Mouse (Mus musculus) lung, postnatal 36 days (tissue): ENCODE measurements at regions not wholly inside any gene's neighbourhood (a gene's known extent, or its start where the extent isn't known, plus 50 kb on each side); places are given as distances from the start of the nearest gene placed in this dataset.
A peak's percentile ranks its signal among the peaks of the same experiment; 100 is the strongest.

Source experiments
- DNase-seq: peaks from one replicate; pipeline ENCODE4 v3.0.0; 2022; ENCODE audit warnings: mixed read lengths

GRCm38 (mm10) chr10:23052480-23053378, 232.8 kb upstream of the Tcf21 start:
- peak; percentile 64 for DNase-seq

- DNase-seq = no peak
These were observed 224.5 kb upstream of the Tcf21 start for GRCm38 (mm10) chr10:23044466-23044865.

- peak; percentile 14 for DNase-seq
These were observed 211.6 kb upstream of the Tcf21 start for GRCm38 (mm10) chr10:23031491-23032126.

GRCm38 (mm10) chr10:23027961-23028360, 208.0 kb upstream of the Tcf21 start:
- peak; percentile 36 for DNase-seq

GRCm38 (mm10) chr10:23017151-23017678, 197.2 kb upstream of the Tcf21 start:
- DNase-seq = no peak

- DNase-seq = peak; percentile 30
These were observed 196.1 kb upstream of the Tcf21 start for GRCm38 (mm10) chr10:23015935-23016694.

GRCm38 (mm10) chr10:23010715-23011114, 190.7 kb upstream of the Tcf21 start:
- DNase-seq = no peak

GRCm38 (mm10) chr10:23010201-23010600, 190.2 kb upstream of the Tcf21 start:
- no peak for DNase-seq

GRCm38 (mm10) chr10:23004768-23005167, 184.8 kb upstream of the Tcf21 start:
- no peak for DNase-seq

- no peak for DNase-seq
These were observed 183.7 kb upstream of the Tcf21 start for GRCm38 (mm10) chr10:23003686-23004085.

- no peak for DNase-seq
These were observed 178.6 kb upstream of the Tcf21 start for GRCm38 (mm10) chr10:22998561-22998960.

- no peak for DNase-seq
These were observed 177.6 kb upstream of the Tcf21 start for GRCm38 (mm10) chr10:22997571-22997970.

GRCm38 (mm10) chr10:22993158-22993557, 173.2 kb upstream of the Tcf21 start:
- no peak for DNase-seq

- DNase-seq = peak; percentile 28
These were observed 161.8 kb upstream of the Tcf21 start for GRCm38 (mm10) chr10:22981798-22982197.

GRCm38 (mm10) chr10:22978442-22978841, 158.5 kb upstream of the Tcf21 start:
- DNase-seq = no peak

- no peak for DNase-seq
These were observed 137.0 kb upstream of the Tcf21 start for GRCm38 (mm10) chr10:22956956-22957355.

- no peak for DNase-seq
These were observed 133.3 kb upstream of the Tcf21 start for GRCm38 (mm10) chr10:22953283-22953682.

GRCm38 (mm10) chr10:22944247-22944646, 124.3 kb upstream of the Tcf21 start:
- no peak for DNase-seq

- DNase-seq = peak; percentile 61
These were observed 108.0 kb upstream of the Tcf21 start for GRCm38 (mm10) chr10:22927977-22928376.

- no peak for DNase-seq
These were observed 106.1 kb upstream of the Tcf21 start for GRCm38 (mm10) chr10:22926099-22926498.

- DNase-seq = no peak
These were observed 101.3 kb upstream of the Tcf21 start for GRCm38 (mm10) chr10:22921035-22921965.

- DNase-seq = peak; percentile 19
These were observed 99.9 kb upstream of the Tcf21 start for GRCm38 (mm10) chr10:22919869-22920268.
